Mouse (Mus musculus): ENCODE results near the gene Cd300lg.

GRCm38 (mm10) chr11:102024084-102024758, 17.1 kb upstream of the Cd300lg start:
- TF ChIP-seq CTCF (IDR thresholded peaks at IDR 0.05; ENCODE audit: low read depth, low read length) (no peak), POLR2A (IDR thresholded peaks at IDR 0.05; ENCODE audit: insufficient read depth, low read length) (no peak)

Data from ES-Bruce4 (cell line).